In the genomic region with DNA sequence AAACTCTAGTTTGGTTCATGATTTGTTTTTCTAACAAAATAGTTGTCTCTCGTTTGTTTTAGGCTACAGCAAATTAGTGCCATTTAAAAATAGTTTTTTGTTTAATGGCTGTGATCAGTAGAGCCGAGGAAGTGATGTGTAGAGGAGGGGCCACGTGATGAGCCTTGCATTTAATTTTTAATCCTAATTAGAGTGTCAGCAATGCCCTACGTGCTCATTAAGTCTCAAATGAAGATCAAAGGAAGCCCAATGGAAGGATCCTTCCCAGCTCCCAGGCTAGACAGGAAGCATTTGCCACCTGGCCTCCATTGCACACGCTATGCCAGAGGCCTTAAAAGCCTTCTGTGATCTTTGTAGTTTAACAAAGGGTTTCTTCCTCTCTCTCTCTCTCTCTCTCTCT, we compare ENCODE assay signal across 27 mouse cellular contexts.
"Had no signal": no experiment of that assay in that cellular context is flagged by ENCODE, and none has a peak within 500 bp of the region (broad histone marks: within the 10 kb centered on the region; RNA-seq: fewer than 3 reads in every experiment).

No protein-coding gene starts in this region.

- H3K4me1 ChIP-seq: heart, embryonic 12.5 days; heart, embryonic 13.5 days; heart, embryonic 15.5 days; hindbrain, embryonic 10.5 days; hindbrain, embryonic 12.5 days; hindbrain, embryonic 13.5 days; hindbrain, embryonic 15.5 days; intestine, embryonic 15.5 days; kidney, embryonic 15.5 days had no signal

- DNase-seq: heart, postnatal 10 days; heart, postnatal 14 days; heart, postnatal 36 days; heart, postnatal 4 days; kidney, adult 11 months; kidney, adult 18-20 months; kidney, adult 8-10 months; kidney, postnatal 10 days; kidney, postnatal 14 days; kidney, postnatal 4 days; layer of hippocampus, adult 9-11 months; layer of hippocampus, postnatal 36 days had no signal

- H3K4me3 ChIP-seq: heart, embryonic 10.5 days; heart, embryonic 12.5 days; heart, embryonic 13.5 days; heart, embryonic 15.5 days; hindbrain, embryonic 10.5 days; hindbrain, embryonic 12.5 days; hindbrain, embryonic 13.5 days; hindbrain, embryonic 15.5 days; intestine, embryonic 15.5 days; kidney, embryonic 15.5 days; layer of hippocampus, adult 2 months; left cerebral cortex, adult 2 months had no signal

- H3K27ac ChIP-seq: heart, embryonic 10.5 days; heart, embryonic 13.5 days; heart, embryonic 15.5 days; hindbrain, embryonic 10.5 days; hindbrain, embryonic 12.5 days; hindbrain, embryonic 13.5 days; hindbrain, embryonic 14.5 days; hindbrain, embryonic 15.5 days; hindbrain, postnatal 0 days; intestine, embryonic 15.5 days; kidney, embryonic 15.5 days; kidney, postnatal 0 days; layer of hippocampus, adult 2 months; left cerebral cortex, adult 2 months had no signal

- H3K36me3 ChIP-seq: heart, embryonic 10.5 days; heart, embryonic 12.5 days; heart, embryonic 13.5 days; heart, embryonic 15.5 days; hindbrain, embryonic 10.5 days; hindbrain, embryonic 12.5 days; hindbrain, embryonic 13.5 days; hindbrain, embryonic 15.5 days; intestine, embryonic 15.5 days; kidney, embryonic 15.5 days had no signal

- H3K27me3 ChIP-seq: heart, embryonic 13.5 days; heart, embryonic 15.5 days; hindbrain, embryonic 12.5 days; hindbrain, embryonic 15.5 days; intestine, embryonic 15.5 days had no signal
